Mouse (Mus musculus): ENCODE measurements around the gene Vps50. TPM values are rescaled to one million over a fixed set of nuclear protein-coding genes. Genes with fewer than 3 reads are reported as not detected.
A peak's percentile ranks its signal among the peaks of the same experiment; 100 is the strongest.

The Vps50 gene
- 1.6 TPM in 1 of 2 replicates, not detected in the other for polyA plus RNA-seq (2012; ENCODE audit: insufficient read depth, low replicate concordance)

- no peaks in the 10 kb centered on the region for H3K9me3 ChIP-seq
- TF ChIP-seq FLI1 (IDR thresholded peaks at IDR 0.05; ENCODE audit: low read length) (no peak), GATA1 (IDR thresholded peaks at IDR 0.05; ENCODE audit: borderline replicate concordance, low read length) (no peak)
- no peaks in the 10 kb centered on the region for H3K36me3 ChIP-seq (replicated peaks; ENCODE audit: low read length)
- H3K4me3 ChIP-seq (replicated peaks): peak within 1 kb of the TSS; percentile 92
- peaks cover 23% of the 10 kb centered on the region for H3K4me1 ChIP-seq
- no peaks in the 10 kb centered on the region for H3K27me3 ChIP-seq (replicated peaks)
These were observed at the start of gene Vps50, which contains the start of gene Hepacam2 for GRCm38 (mm10) chr6:3498162-3498848. Gene Vps50, plus strand, starts transcription at chr6:3498382. Gene Hepacam2, minus strand, starts transcription at chr6:3498298.

DNA sequence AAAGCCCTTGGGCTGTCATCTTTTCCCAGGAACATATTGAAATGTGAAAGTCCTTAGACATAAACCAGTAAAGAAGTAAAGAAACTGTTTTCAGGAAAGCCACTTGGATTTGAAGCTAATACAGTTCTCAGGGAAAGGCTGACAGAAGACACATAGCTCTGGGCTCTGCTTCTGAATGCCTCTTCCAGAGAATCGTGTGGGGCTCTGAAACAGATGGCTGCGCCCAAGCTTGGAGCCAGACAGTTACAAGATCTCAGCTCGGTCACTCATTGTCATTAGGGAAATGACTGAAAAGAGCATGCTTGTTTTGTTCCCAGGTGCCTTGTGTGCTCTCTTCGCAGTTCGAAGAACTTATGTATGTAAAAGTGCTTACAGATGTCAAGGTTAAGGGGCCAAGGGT lies 43.8 kb upstream of the Vps50 start:
- Histone ChIP-seq H3K4me3 (replicated peaks) (no peak overlapping the region), H3K36me3 (replicated peaks; ENCODE audit: low read length) (no peaks in the 10 kb centered on the region), H3K27me3 (replicated peaks) (peaks cover 2% of the 10 kb centered on the region), H3K4me1 (no peaks in the 10 kb centered on the region), H3K9me3 (no peaks in the 10 kb centered on the region)
- TF ChIP-seq GATA1 (IDR thresholded peaks at IDR 0.05; ENCODE audit: borderline replicate concordance, low read length) (no peak), FLI1 (IDR thresholded peaks at IDR 0.05; ENCODE audit: low read length) (no peak)

DNA sequence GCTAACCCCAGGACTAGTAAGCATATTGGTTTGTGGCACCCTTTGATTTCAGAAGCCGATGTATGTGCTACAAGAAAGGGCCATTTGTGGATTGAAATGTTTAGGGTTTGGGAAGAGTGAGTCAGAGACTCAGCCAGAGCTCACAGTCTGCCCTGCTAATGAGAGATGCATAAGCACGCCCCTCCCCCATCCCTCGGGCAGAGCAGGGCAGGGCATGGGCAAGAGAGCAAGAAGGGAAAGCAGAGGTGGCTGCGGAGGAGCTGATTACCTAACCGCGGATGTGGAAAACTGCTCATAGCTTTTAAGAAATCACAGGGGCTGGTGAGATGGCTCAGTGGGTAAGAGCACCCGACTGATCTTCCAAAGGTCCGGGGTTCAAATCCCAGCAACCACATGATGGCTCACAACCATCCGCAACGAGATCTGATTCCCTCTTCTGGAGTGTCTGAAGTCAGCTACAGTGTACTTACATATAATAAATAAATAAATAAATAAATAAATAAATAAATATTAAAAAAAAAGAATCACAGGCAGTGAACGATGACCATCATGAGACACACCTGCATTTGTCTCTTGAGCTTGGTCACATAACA lies 42.1 kb upstream of the Vps50 start:
- H3K9me3 ChIP-seq: no peaks in the 10 kb centered on the region

DNA sequence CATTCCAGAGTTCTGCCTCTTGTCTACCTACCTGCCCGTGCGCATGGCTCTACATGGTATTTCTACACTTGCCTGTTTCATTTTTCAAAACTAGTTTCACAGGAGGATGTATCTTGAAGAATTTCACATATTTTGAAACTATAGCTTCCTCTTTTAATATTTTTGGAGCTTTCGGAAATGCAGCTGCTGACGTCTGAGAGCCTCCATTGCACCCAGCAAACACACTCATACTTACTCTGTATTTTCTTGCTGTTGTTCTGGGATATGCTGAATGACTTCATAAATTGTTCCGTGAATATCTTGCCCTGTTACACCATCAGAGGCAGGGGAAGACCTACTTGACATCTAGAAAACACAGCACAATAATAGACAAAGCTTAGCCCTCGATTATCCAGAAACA lies 35.2 kb upstream of the Vps50 start:
- H3K27me3 ChIP-seq (replicated peaks): no peaks in the 10 kb centered on the region
- TF ChIP-seq FLI1 (IDR thresholded peaks at IDR 0.05; ENCODE audit: low read length) (no peak), GATA1 (IDR thresholded peaks at IDR 0.05; ENCODE audit: borderline replicate concordance, low read length) (no peak)
- H3K9me3 ChIP-seq: peaks cover 3% of the 10 kb centered on the region; the same call in 1 of the 2 replicates
- H3K4me1 ChIP-seq: no peaks in the 10 kb centered on the region
- no peaks in the 10 kb centered on the region for H3K36me3 ChIP-seq (replicated peaks; ENCODE audit: low read length)
- no peak overlapping the region for H3K4me3 ChIP-seq (replicated peaks)

More for the DNA sequence above, 42.1 kb upstream of the Vps50 start:
- Histone ChIP-seq H3K4me3 (replicated peaks) (peak overlapping the region; percentile 33), H3K4me1 (no peaks in the 10 kb centered on the region), H3K36me3 (replicated peaks; ENCODE audit: low read length) (no peaks in the 10 kb centered on the region), H3K27me3 (replicated peaks) (peaks cover 2% of the 10 kb centered on the region)
- TF ChIP-seq FLI1 (IDR thresholded peaks at IDR 0.05; ENCODE audit: low read length) (no peak), GATA1 (IDR thresholded peaks at IDR 0.05; ENCODE audit: borderline replicate concordance, low read length) (no peak)

GRCm38 (mm10) chr6:3463594-3463993 lies 34.6 kb upstream of the Vps50 start:
- H3K36me3 ChIP-seq (replicated peaks; ENCODE audit: low read length): no peaks in the 10 kb centered on the region
- H3K9me3 ChIP-seq: peaks cover 3% of the 10 kb centered on the region; the same call in 1 of the 2 replicates
- no peak overlapping the region for H3K4me3 ChIP-seq (replicated peaks)
- no peaks in the 10 kb centered on the region for H3K4me1 ChIP-seq
- H3K27me3 ChIP-seq (replicated peaks): no peaks in the 10 kb centered on the region
- no peak for TF ChIP-seq FLI1 (IDR thresholded peaks at IDR 0.05; ENCODE audit: low read length)
- TF ChIP-seq GATA1 (IDR thresholded peaks at IDR 0.05; ENCODE audit: borderline replicate concordance, low read length): no peak

DNA sequence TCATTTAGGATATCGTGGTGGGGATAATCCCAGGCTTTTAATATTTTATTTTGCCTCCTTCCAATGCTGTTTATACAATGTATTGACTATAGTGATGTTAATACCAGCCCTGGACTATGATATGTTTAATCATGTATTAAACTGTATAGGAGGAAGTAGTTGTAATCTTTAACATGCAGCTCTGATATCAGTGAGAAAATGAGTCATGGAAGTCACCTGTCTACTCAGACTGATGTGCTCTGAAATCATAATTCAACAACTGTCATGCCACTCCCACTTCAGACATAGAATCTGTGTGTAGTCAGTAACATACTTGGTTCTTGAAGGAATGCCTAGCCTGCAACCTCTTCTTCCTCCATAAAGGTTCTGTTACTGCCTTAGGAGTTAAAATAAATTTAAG lies 29.6 kb upstream of the Vps50 start:
- no peak for TF ChIP-seq GATA1 (IDR thresholded peaks at IDR 0.05; ENCODE audit: borderline replicate concordance, low read length)
- TF ChIP-seq FLI1 (IDR thresholded peaks at IDR 0.05; ENCODE audit: low read length): no peak
- no peaks in the 10 kb centered on the region for H3K36me3 ChIP-seq (replicated peaks; ENCODE audit: low read length)
- no peaks in the 10 kb centered on the region for H3K4me1 ChIP-seq
- H3K9me3 ChIP-seq: no peaks in the 10 kb centered on the region
- H3K4me3 ChIP-seq (replicated peaks): no peak overlapping the region
- no peaks in the 10 kb centered on the region for H3K27me3 ChIP-seq (replicated peaks)

GRCm38 (mm10) chr6:3470706-3471105 lies 27.5 kb upstream of the Vps50 start:
- Histone ChIP-seq H3K4me1 (no peaks in the 10 kb centered on the region), H3K27me3 (replicated peaks) (no peaks in the 10 kb centered on the region), H3K4me3 (replicated peaks) (no peak overlapping the region), H3K36me3 (replicated peaks; ENCODE audit: low read length) (no peaks in the 10 kb centered on the region), H3K9me3 (no peaks in the 10 kb centered on the region)
- TF ChIP-seq FLI1 (IDR thresholded peaks at IDR 0.05; ENCODE audit: low read length): no peak
- TF ChIP-seq GATA1 (IDR thresholded peaks at IDR 0.05; ENCODE audit: borderline replicate concordance, low read length): no peak

- TF ChIP-seq FLI1 (IDR thresholded peaks at IDR 0.05; ENCODE audit: low read length): no peak
- TF ChIP-seq GATA1 (IDR thresholded peaks at IDR 0.05; ENCODE audit: borderline replicate concordance, low read length): no peak
- H3K4me3 ChIP-seq (replicated peaks): no peak overlapping the region
- no peaks in the 10 kb centered on the region for H3K4me1 ChIP-seq
- no peaks in the 10 kb centered on the region for H3K36me3 ChIP-seq (replicated peaks; ENCODE audit: low read length)
- no peaks in the 10 kb centered on the region for H3K9me3 ChIP-seq
- no peaks in the 10 kb centered on the region for H3K27me3 ChIP-seq (replicated peaks)
These were observed 21.9 kb upstream of the Vps50 start for GRCm38 (mm10) chr6:3476299-3476698.

- no peaks in the 10 kb centered on the region for H3K27me3 ChIP-seq (replicated peaks)
- no peaks in the 10 kb centered on the region for H3K36me3 ChIP-seq (replicated peaks; ENCODE audit: low read length)
- TF ChIP-seq FLI1 (IDR thresholded peaks at IDR 0.05; ENCODE audit: low read length): no peak
- no peak for TF ChIP-seq GATA1 (IDR thresholded peaks at IDR 0.05; ENCODE audit: borderline replicate concordance, low read length)
- H3K9me3 ChIP-seq: no peaks in the 10 kb centered on the region
- no peak overlapping the region for H3K4me3 ChIP-seq (replicated peaks)
- H3K4me1 ChIP-seq: no peaks in the 10 kb centered on the region
These were observed 18.3 kb upstream of the Vps50 start for GRCm38 (mm10) chr6:3479853-3480252.

- Histone ChIP-seq H3K36me3 (replicated peaks; ENCODE audit: low read length) (no peaks in the 10 kb centered on the region), H3K27me3 (replicated peaks) (no peaks in the 10 kb centered on the region), H3K9me3 (no peaks in the 10 kb centered on the region), H3K4me3 (replicated peaks) (no peak overlapping the region), H3K4me1 (no peaks in the 10 kb centered on the region)
- TF ChIP-seq FLI1 (IDR thresholded peaks at IDR 0.05; ENCODE audit: low read length) (no peak), GATA1 (IDR thresholded peaks at IDR 0.05; ENCODE audit: borderline replicate concordance, low read length) (no peak)
These were observed 16.5 kb upstream of the Vps50 start for GRCm38 (mm10) chr6:3481705-3482104.

All from megakaryocyte, embryonic 14.5 days (primary cell).